In genomic region chr2:173535390-173535789, GRCm38 (mm10) we compare ENCODE assay signal across 21 mouse cellular contexts. TPM values are rescaled to one million over a fixed set of nuclear protein-coding genes. Genes with fewer than 3 reads are reported as not detected.
DNase-seq lines count a peak whose midpoint lies in the region; ATAC-seq and TF ChIP-seq lines count a peak whose summit lies in the region.
"Had no signal": no experiment of that assay in that cellular context is flagged by ENCODE, and none has a peak within 500 bp of the region (broad histone marks: within the 10 kb centered on the region; RNA-seq: fewer than 3 reads in every experiment).

No protein-coding gene starts in this region.

- no peaks in the 10 kb centered on the region for H3K9me3 ChIP-seq in hindbrain, postnatal 0 days (ENCODE audit: low read length)
- H3K9me3 ChIP-seq in hindbrain, embryonic 11.5 days (ENCODE audit: control insufficient read depth, low read length), result no peaks in the 10 kb centered on the region
- H3K9me3 ChIP-seq in heart, embryonic 10.5 days, result no peaks in the 10 kb centered on the region
- H3K9me3 ChIP-seq: embryonic facial prominence, embryonic 12.5 days; stomach, embryonic 15.5 days had no signal

- ATAC-seq in hindbrain, postnatal 0 days, result peak; percentile 44
- ATAC-seq in hindbrain, embryonic 11.5 days (ENCODE audit: low FRiP score), result no peak
- ATAC-seq in granulocyte monocyte progenitor cell, adult 5-6 weeks (replicated peaks; ENCODE audit: poor library complexity, severe bottlenecking), result 0 out of 2 replicates have a peak, but pooled peaks have one; percentile 4
- ATAC-seq in megakaryocyte, adult 5-6 weeks (ENCODE audit: poor library complexity, severe bottlenecking), result no peak
- ATAC-seq: forebrain, embryonic 14.5 days had no signal

- H3K9ac ChIP-seq in hindbrain, postnatal 0 days (replicated peaks; ENCODE audit: low read length), result no peak overlapping the region
- no peak overlapping the region for H3K9ac ChIP-seq in hindbrain, embryonic 11.5 days (ENCODE audit: low read depth, low read length)
- H3K9ac ChIP-seq: embryonic facial prominence, embryonic 12.5 days; hindbrain, embryonic 14.5 days; lung, embryonic 14.5 days; stomach, embryonic 15.5 days had no signal

- WGBS in hindbrain, postnatal 0 days, result 78% methylated on average over 18 of the region's 18 CpGs
- WGBS in hindbrain, embryonic 11.5 days, result 91% methylated on average over 18 of the region's 18 CpGs
- 85% methylated on average over 18 of the region's 18 CpGs for WGBS in heart, embryonic 10.5 days

- no peak overlapping the region for H3K27ac ChIP-seq in hindbrain, postnatal 0 days
- H3K27ac ChIP-seq in hindbrain, embryonic 11.5 days (ENCODE audit: low read depth, low read length), result no peak overlapping the region
- no peak overlapping the region for H3K27ac ChIP-seq in heart, embryonic 10.5 days
- H3K27ac ChIP-seq: embryonic facial prominence, embryonic 12.5 days; gastrocnemius, adult 2 months; hindbrain, embryonic 14.5 days; stomach, embryonic 15.5 days had no signal

- peak; percentile 74 for DNase-seq in hindbrain, postnatal 0 days (ENCODE audit: low spot score)
- no peak for DNase-seq in hindbrain, embryonic 11.5 days (ENCODE audit: low spot score)
- DNase-seq in cerebellum, adult 11 months, result peak; percentile 67
- peak; percentile 50 to 77 for DNase-seq in kidney, postnatal 25 days
- DNase-seq in heart, embryonic 10.5 days (ENCODE audit: low spot score), result no peak
- DNase-seq in right cerebral cortex, postnatal 10 days (ENCODE audit: low spot score in 2 of 2), result no peak
- DNase-seq: adrenal gland, postnatal 14 days; gastrocnemius, adult 2 months; lung, embryonic 14.5 days had no signal

- H3K27me3 ChIP-seq in hindbrain, postnatal 0 days (ENCODE audit: insufficient read depth, low read length), result no peaks in the 10 kb centered on the region
- no peaks in the 10 kb centered on the region for H3K27me3 ChIP-seq in hindbrain, embryonic 11.5 days (ENCODE audit: control insufficient read depth, insufficient read depth, low read length)
- peaks cover 15% of the 10 kb centered on the region; the same call in 1 of the 2 replicates for H3K27me3 ChIP-seq in heart, embryonic 10.5 days (ENCODE audit: insufficient read depth, poor library complexity, severe bottlenecking)
- H3K27me3 ChIP-seq: embryonic facial prominence, embryonic 12.5 days; stomach, embryonic 15.5 days had no signal

- no peak overlapping the region for H3K4me2 ChIP-seq in hindbrain, postnatal 0 days (ENCODE audit: low read depth, low read length)
- no peak overlapping the region for H3K4me2 ChIP-seq in hindbrain, embryonic 11.5 days (replicated peaks; ENCODE audit: low read depth, low read length)
- H3K4me2 ChIP-seq: embryonic facial prominence, embryonic 12.5 days; heart, embryonic 11.5 days; hindbrain, embryonic 14.5 days; lung, embryonic 14.5 days; stomach, embryonic 15.5 days had no signal

- 0 out of 2 replicates have a peak, but pooled peaks cover 4% of the 10 kb centered on the region for H3K4me1 ChIP-seq in hindbrain, postnatal 0 days (ENCODE audit: insufficient read depth, low read length)
- peaks cover 2% of the 10 kb centered on the region; the same call in 1 of the 2 replicates for H3K4me1 ChIP-seq in hindbrain, embryonic 11.5 days (replicated peaks; ENCODE audit: control insufficient read depth, insufficient read depth, low read length)
- peaks cover 8% of the 10 kb centered on the region; the same call in 1 of the 2 replicates for H3K4me1 ChIP-seq in heart, embryonic 10.5 days
- H3K4me1 ChIP-seq: stomach, embryonic 15.5 days had no signal

- no peaks in the 10 kb centered on the region for H3K36me3 ChIP-seq in hindbrain, postnatal 0 days (ENCODE audit: insufficient read depth, low read length)
- no peaks in the 10 kb centered on the region for H3K36me3 ChIP-seq in hindbrain, embryonic 11.5 days (ENCODE audit: control insufficient read depth, insufficient read depth, low read length)
- H3K36me3 ChIP-seq in heart, embryonic 10.5 days, result no peaks in the 10 kb centered on the region
- H3K36me3 ChIP-seq: embryonic facial prominence, embryonic 12.5 days; stomach, embryonic 15.5 days had no signal

- no peak overlapping the region for H3K4me3 ChIP-seq in hindbrain, postnatal 0 days (ENCODE audit: low read length)
- no peak overlapping the region for H3K4me3 ChIP-seq in hindbrain, embryonic 11.5 days (ENCODE audit: low read depth, low read length)
- H3K4me3 ChIP-seq in heart, embryonic 10.5 days, result no peak overlapping the region
- H3K4me3 ChIP-seq: embryonic facial prominence, embryonic 12.5 days; gastrocnemius, adult 2 months; myocyte; stomach, embryonic 15.5 days had no signal

- no peak for TF ChIP-seq CTCF in hindbrain, postnatal 0 days (IDR thresholded peaks at IDR 0.05; ENCODE audit: low read depth)

RNA-seq across cellular contexts. Expression of gene 1700021F07Rik, which starts 13.0 kb away (rescaled TPM):
- not detected in 2 replicates for total RNA-seq in hindbrain, postnatal 0 days (2014; rRNA removed)
- not detected in 2 replicates for polyA plus RNA-seq in hindbrain, postnatal 0 days (2015; fragmentation: Nextera tagmentation; extraction: Ambion mirVana)
- polyA plus RNA-seq in hindbrain, embryonic 11.5 days (2014; fragmentation: Nextera tagmentation; extraction: Ambion mirVana), result not detected in 2 replicates
- not detected in 2 replicates for total RNA-seq in granulocyte monocyte progenitor cell, adult 5-6 weeks (2014; fragmentation: Nextera tagmentation)
- total RNA-seq in granulocyte monocyte progenitor cell, adult 5-6 weeks (2017), result not detected in 2 replicates
- total RNA-seq in megakaryocyte, adult 5-6 weeks (2015), result 0.40 TPM in 1 of 2 replicates, not detected in the other
- total RNA-seq in megakaryocyte, adult 5-6 weeks (2017), result not detected in 2 replicates
- not detected in 2 replicates for polyA plus RNA-seq in heart, embryonic 10.5 days (2016; fragmentation: Nextera tagmentation; extraction: Ambion mirVana)
- total RNA-seq: adrenal gland, postnatal 14 days; ES-E14; gastrocnemius, adult 2 months; layer of hippocampus, postnatal 10 days; megakaryocyte-erythroid progenitor cell, adult 5-6 weeks had no signal
- polyA plus RNA-seq: embryonic facial prominence, embryonic 12.5 days; forebrain, embryonic 14.5 days; heart, embryonic 11.5 days; hindbrain, embryonic 14.5 days; limb, embryonic 11.5 days; lung, embryonic 14.5 days; myocyte; stomach, embryonic 15.5 days had no signal

RNA-seq across cellular contexts. Expression of gene Ankrd60, which starts 42.8 kb away (rescaled TPM):
- not detected in 2 replicates for total RNA-seq in hindbrain, postnatal 0 days (2014; rRNA removed)
- polyA plus RNA-seq in hindbrain, postnatal 0 days (2015; fragmentation: Nextera tagmentation; extraction: Ambion mirVana), result not detected in 2 replicates
- polyA plus RNA-seq in hindbrain, embryonic 11.5 days (2014; fragmentation: Nextera tagmentation; extraction: Ambion mirVana), result not detected in 2 replicates
- not detected in 2 replicates for total RNA-seq in granulocyte monocyte progenitor cell, adult 5-6 weeks (2014; fragmentation: Nextera tagmentation)
- not detected in 2 replicates for total RNA-seq in granulocyte monocyte progenitor cell, adult 5-6 weeks (2017)
- not detected in 2 replicates for total RNA-seq in megakaryocyte, adult 5-6 weeks (2015)
- total RNA-seq in megakaryocyte, adult 5-6 weeks (2017), result not detected in 2 replicates
- polyA plus RNA-seq in heart, embryonic 10.5 days (2016; fragmentation: Nextera tagmentation; extraction: Ambion mirVana), result not detected in 2 replicates
- total RNA-seq: adrenal gland, postnatal 14 days; ES-E14; gastrocnemius, adult 2 months; layer of hippocampus, postnatal 10 days; megakaryocyte-erythroid progenitor cell, adult 5-6 weeks had no signal
- polyA plus RNA-seq: embryonic facial prominence, embryonic 12.5 days; forebrain, embryonic 14.5 days; heart, embryonic 11.5 days; hindbrain, embryonic 14.5 days; limb, embryonic 11.5 days; lung, embryonic 14.5 days; myocyte; stomach, embryonic 15.5 days had no signal

Comparison
In these comparisons a context has a peak if more than half of its experiments do, and no peak if none do; other contexts are left out.
1. ATAC-seq: peak in hindbrain, postnatal 0 days (single experiment) and granulocyte monocyte progenitor cell, adult 5-6 weeks (single experiment); none in hindbrain, embryonic 11.5 days (single experiment) and megakaryocyte, adult 5-6 weeks (single experiment).
2. DNase-seq: peak in hindbrain, postnatal 0 days (single experiment), cerebellum, adult 11 months (single experiment) and kidney, postnatal 25 days (2 of 2); none in hindbrain, embryonic 11.5 days (single experiment), heart, embryonic 10.5 days (single experiment) and right cerebral cortex, postnatal 10 days (0 of 2).